Mouse (Mus musculus) olfactory bulb, adult 2 months (tissue): ENCODE measurements around the gene Gm20219. TPM values are rescaled to one million over a fixed set of nuclear protein-coding genes. Genes with fewer than 3 reads are reported as not detected.
"Not testable (repeated sequence)": the region's sequence is repeated elsewhere in the genome, so short reads cannot be mapped to it uniquely, and the experiment has no call there.

Experiments used
- H3K27ac ChIP-seq: fragments of 200-500 bp; 2 replicates; pipeline ENCODE4 v1.5.1; 2012; ENCODE audit warnings: low read depth, low read length; ENCODE audit not compliant: insufficient read depth
- H3K4me1 ChIP-seq: fragments of 200-500 bp; 2 replicates; pipeline ENCODE4 v1.6.1; 2012; ENCODE audit warnings: low read length; ENCODE audit not compliant: control insufficient read depth, insufficient read depth
- H3K4me3 ChIP-seq: fragments of 200-500 bp; 2 replicates; pipeline ENCODE4 v1.5.1; 2012; ENCODE audit warnings: mild to moderate bottlenecking, low read depth, low read length, moderate library complexity; ENCODE audit not compliant: insufficient read depth
- CTCF ChIP-seq: fragments of 200-500 bp; IDR thresholded peaks from 2 replicates; pipeline ENCODE4 v1.5.1; 2012; ENCODE audit warnings: low read depth, mild to moderate bottlenecking, low read length, moderate library complexity; ENCODE audit not compliant: insufficient read depth
- POLR2A ChIP-seq: fragments of 200-500 bp; IDR thresholded peaks from 2 replicates; pipeline ENCODE4 v1.6.1; 2012; ENCODE audit warnings: mild to moderate bottlenecking, low read depth, low read length, moderate library complexity; ENCODE audit not compliant: insufficient read depth
- WGBS: fragments of 180-500 bp; shearing (Covaris S2); methylation state at CpG from one replicate; pipeline ENCODE4 v1.1.7; 2018; 5-methylcytosine and 5-hydroxymethylcytosine counted together
- polyA plus RNA-seq: library from polyadenylated mRNA; stranded (reverse); fragments of >200 nt; gene quantifications from 2 replicates; pipeline ENCODE4 v1.2.4, GENCODE M21; 2012; ENCODE audit warnings: low replicate concordance; ENCODE audit not compliant: missing spikeins, insufficient read depth, insufficient read length

Gm20219 gene
- polyA plus RNA-seq, 1 experiment: not detected

GRCm38 (mm10) chr17:56510473-56510969, 43.7 kb downstream of the Gm20219 start:
- WGBS: 32% methylated on average over 27 of the region's 27 CpGs
- no peak overlapping the region for H3K4me3 ChIP-seq
- TF ChIP-seq POLR2A (no peak), CTCF (no peak)
- H3K4me1 ChIP-seq: peaks cover 44% of the 10 kb centered on the region
- H3K27ac ChIP-seq: no peak overlapping the region

GRCm38 (mm10) chr17:56509707-56510472, 44.3 kb downstream of the Gm20219 start:
- TF ChIP-seq POLR2A (no peak), CTCF (no peak)
- 10% methylated on average over 35 of the region's 37 CpGs for WGBS
- Histone ChIP-seq H3K27ac (no peak overlapping the region), H3K4me1 (peaks cover 37% of the 10 kb centered on the region), H3K4me3 (no peak overlapping the region)

GRCm38 (mm10) chr17:56509021-56509640, 45.1 kb downstream of the Gm20219 start:
- Histone ChIP-seq H3K4me3 (no peak overlapping the region), H3K4me1 (peaks cover 37% of the 10 kb centered on the region), H3K27ac (no peak overlapping the region)
- 39% methylated on average over 10 of the region's 10 CpGs for WGBS
- no peak for TF ChIP-seq POLR2A
- TF ChIP-seq CTCF: no peak

- under 1% methylated on average over 42 of the region's 42 CpGs for WGBS
- H3K4me3 ChIP-seq: peak overlapping the region; percentile 57
- peak overlapping the region; percentile 100 for H3K27ac ChIP-seq
- peaks cover 39% of the 10 kb centered on the region for H3K4me1 ChIP-seq
- TF ChIP-seq CTCF (no peak), POLR2A (peak; percentile 55; the same call in 1 of the 2 replicates)
Observed at GRCm38 (mm10) chr17:56507161-56508068, 46.8 kb downstream of the Gm20219 start.

GRCm38 (mm10) chr17:56506417-56507065, 47.6 kb downstream of the Gm20219 start:
- WGBS: 67% methylated on average over 15 of the region's 15 CpGs
- no peak for TF ChIP-seq CTCF
- TF ChIP-seq POLR2A: no peak
- H3K4me3 ChIP-seq: peak overlapping the region; percentile 57
- peak overlapping the region; percentile 100 for H3K27ac ChIP-seq
- H3K4me1 ChIP-seq: peaks cover 39% of the 10 kb centered on the region

GRCm38 (mm10) chr17:56505401-56505800, 48.8 kb downstream of the Gm20219 start:
- Histone ChIP-seq H3K4me3 (no peak overlapping the region), H3K4me1 (peaks cover 28% of the 10 kb centered on the region), H3K27ac (no peak overlapping the region)
- TF ChIP-seq POLR2A (no peak), CTCF (no peak)
- WGBS: 85% methylated on average over 10 of the region's 10 CpGs

GRCm38 (mm10) chr17:56502526-56502925, 51.7 kb downstream of the Gm20219 start:
- Histone ChIP-seq H3K4me3 (no peak overlapping the region), H3K27ac (no peak overlapping the region), H3K4me1 (peaks cover 19% of the 10 kb centered on the region)
- TF ChIP-seq POLR2A (no peak), CTCF (no peak)
- WGBS: 8% methylated on average over 9 of the region's 9 CpGs

GRCm38 (mm10) chr17:56501635-56502400, 52.4 kb downstream of the Gm20219 start:
- Histone ChIP-seq H3K27ac (peak overlapping the region; percentile 46; the same call in 1 of the 2 replicates), H3K4me1 (peaks cover 14% of the 10 kb centered on the region)
- WGBS: 25% methylated on average over 2 of the region's 2 CpGs
- not testable (repeated sequence) for H3K4me3 ChIP-seq

Other genes with a start within 250 kb of the Gm20219 start
- not detected in 2 replicates for gene Kdm4b, start 228.3 kb downstream of the Gm20219 start, polyA plus RNA-seq
- gene Ptprs, start 77.9 kb downstream of the Gm20219 start, polyA plus RNA-seq: 198 and 241 TPM in 2 replicates
- gene Znrf4, start 42.0 kb downstream of the Gm20219 start, polyA plus RNA-seq: not detected in 2 replicates
- gene Safb2, start 30.2 kb upstream of the Gm20219 start, polyA plus RNA-seq: 339 TPM in 1 of 2 replicates, not detected in the other
- gene Safb, start 30.4 kb upstream of the Gm20219 start, polyA plus RNA-seq: 696 TPM in 1 of 2 replicates, not detected in the other
- gene 2410015M20Rik, start 55.4 kb upstream of the Gm20219 start, polyA plus RNA-seq: not detected in 2 replicates
- gene Rpl36, start 59.0 kb upstream of the Gm20219 start, polyA plus RNA-seq: not detected in 2 replicates
- gene Lonp1, start 72.5 kb upstream of the Gm20219 start, polyA plus RNA-seq: not detected in 2 replicates
- gene Catsperd, start 73.8 kb upstream of the Gm20219 start, polyA plus RNA-seq: not detected in 2 replicates
- not detected in 2 replicates for gene Ranbp3, start 118.9 kb upstream of the Gm20219 start, polyA plus RNA-seq
- gene Ndufa11, start 163.4 kb upstream of the Gm20219 start, polyA plus RNA-seq: not detected in 2 replicates
- not detected in 2 replicates for gene Vmac, start 163.6 kb upstream of the Gm20219 start, polyA plus RNA-seq
- gene Nrtn, start 203.1 kb upstream of the Gm20219 start, polyA plus RNA-seq: not detected in 2 replicates
- not detected in 2 replicates for gene Dus3l, start 210.4 kb upstream of the Gm20219 start, polyA plus RNA-seq
- not detected in 2 replicates for gene Prr22, start 215.9 kb upstream of the Gm20219 start, polyA plus RNA-seq